Mouse (Mus musculus) lung, embryonic 16.5 days (tissue): ENCODE measurements at regions not wholly inside any gene's neighbourhood (a gene's known extent, or its start where the extent isn't known, plus 50 kb on each side); places are given as distances from the start of the nearest gene placed in this dataset.
A peak's percentile ranks its signal among the peaks of the same experiment; 100 is the strongest.

Experiments
- ATAC-seq: fragments of 200-750 bp; cut with Nextera tagmentation; 2 replicates; pipeline ENCODE4 v1.8.0; 2017; ENCODE audit warnings: low read depth, mild to moderate bottlenecking, moderate library complexity
- H3K27ac ChIP-seq: fragments of 300-500 bp; sonication (generic); 2 replicates; pipeline ENCODE4 v1.5.1; 2014; ENCODE audit warnings: mild to moderate bottlenecking, control low read depth, low read length
- H3K27me3 ChIP-seq: fragments of 300-500 bp; sonication (generic); 2 replicates; pipeline ENCODE4 v1.6.1; 2014; ENCODE audit warnings: low read depth, low read length, mixed read lengths; ENCODE audit not compliant: control insufficient read depth, insufficient read depth
- H3K36me3 ChIP-seq: fragments of 300-500 bp; sonication (generic); 2 replicates; pipeline ENCODE4 v1.6.1; 2014; ENCODE audit warnings: low read length; ENCODE audit not compliant: control insufficient read depth, insufficient read depth
- H3K4me1 ChIP-seq: fragments of 300-500 bp; sonication (generic); replicated peaks from 2 replicates; pipeline ENCODE4 v1.6.1; 2014; ENCODE audit warnings: low read length, mixed read lengths; ENCODE audit not compliant: control insufficient read depth, insufficient read depth
- H3K4me2 ChIP-seq: fragments of 300-500 bp; sonication (generic); 2 replicates; pipeline ENCODE4 v1.6.1; 2014; ENCODE audit warnings: low read depth, low read length, control low read depth
- H3K4me3 ChIP-seq: fragments of 300-500 bp; sonication (generic); 2 replicates; pipeline ENCODE4 v1.5.1; 2014; ENCODE audit warnings: mild to moderate bottlenecking, low read length, control low read depth
- H3K9ac ChIP-seq: fragments of 300-500 bp; sonication (generic); 2 replicates; pipeline ENCODE4 v1.6.1; 2014; ENCODE audit warnings: low read length, control low read depth
- H3K9me3 ChIP-seq: fragments of 300-500 bp; sonication (generic); 2 replicates; pipeline ENCODE4 v1.6.1; 2016; ENCODE audit warnings: low read length; ENCODE audit not compliant: control insufficient read depth
- WGBS: fragments of 180-500 bp; shearing (Covaris S2); extraction: QIAGEN DNeasy Blood & Tissue Kit; methylation state at CpG from one replicate; pipeline ENCODE4 v1.1.7; 2014; 5-methylcytosine and 5-hydroxymethylcytosine counted together

GRCm38 (mm10) chr3:42074532-42075287 is 332.3 kb downstream of the D3Ertd751e start:
- no peaks in the 10 kb centered on the region for H3K9me3 ChIP-seq
- 29% methylated on average over 11 of the region's 11 CpGs for WGBS
- H3K27ac ChIP-seq = no peak overlapping the region
- no peaks in the 10 kb centered on the region for H3K27me3 ChIP-seq
- H3K9ac ChIP-seq = no peak overlapping the region
- H3K36me3 ChIP-seq = no peaks in the 10 kb centered on the region
- H3K4me3 ChIP-seq = no peak overlapping the region
- H3K4me1 ChIP-seq = no peaks in the 10 kb centered on the region
- H3K4me2 ChIP-seq = peak overlapping the region; percentile 36; the same call in 1 of the 2 replicates
- ATAC-seq = no peak

GRCm38 (mm10) chr3:42110976-42111847 is 368.8 kb downstream of the D3Ertd751e start:
- H3K27ac ChIP-seq = no peak overlapping the region
- no peak overlapping the region for H3K9ac ChIP-seq
- ATAC-seq = peak; percentile 62; the same call in 1 of the 2 replicates
- H3K4me2 ChIP-seq = no peak overlapping the region
- no peaks in the 10 kb centered on the region for H3K4me1 ChIP-seq
- H3K36me3 ChIP-seq = no peaks in the 10 kb centered on the region
- WGBS = 36% methylated on average over 13 of the region's 13 CpGs
- no peak overlapping the region for H3K4me3 ChIP-seq
- no peaks in the 10 kb centered on the region for H3K27me3 ChIP-seq
- no peaks in the 10 kb centered on the region for H3K9me3 ChIP-seq

GRCm38 (mm10) chr3:42129821-42130560 is 387.6 kb downstream of the D3Ertd751e start:
- ATAC-seq = no peak
- Histone ChIP-seq H3K9me3 (no peaks in the 10 kb centered on the region), H3K36me3 (no peaks in the 10 kb centered on the region), H3K4me2 (no peak overlapping the region), H3K4me1 (no peaks in the 10 kb centered on the region), H3K4me3 (no peak overlapping the region), H3K27me3 (no peaks in the 10 kb centered on the region), H3K27ac (no peak overlapping the region), H3K9ac (no peak overlapping the region)
- WGBS = 87% methylated on average over 3 of the region's 3 CpGs

- Histone ChIP-seq H3K4me3 (no peak overlapping the region), H3K9ac (no peak overlapping the region), H3K4me1 (no peaks in the 10 kb centered on the region), H3K4me2 (no peak overlapping the region), H3K9me3 (no peaks in the 10 kb centered on the region), H3K27me3 (no peaks in the 10 kb centered on the region), H3K27ac (no peak overlapping the region), H3K36me3 (no peaks in the 10 kb centered on the region)
- no peak for ATAC-seq
- WGBS = 80% methylated on average over 1 of the region's 1 CpGs
These were observed 389.9 kb downstream of the D3Ertd751e start for GRCm38 (mm10) chr3:42132322-42132721.

DNA sequence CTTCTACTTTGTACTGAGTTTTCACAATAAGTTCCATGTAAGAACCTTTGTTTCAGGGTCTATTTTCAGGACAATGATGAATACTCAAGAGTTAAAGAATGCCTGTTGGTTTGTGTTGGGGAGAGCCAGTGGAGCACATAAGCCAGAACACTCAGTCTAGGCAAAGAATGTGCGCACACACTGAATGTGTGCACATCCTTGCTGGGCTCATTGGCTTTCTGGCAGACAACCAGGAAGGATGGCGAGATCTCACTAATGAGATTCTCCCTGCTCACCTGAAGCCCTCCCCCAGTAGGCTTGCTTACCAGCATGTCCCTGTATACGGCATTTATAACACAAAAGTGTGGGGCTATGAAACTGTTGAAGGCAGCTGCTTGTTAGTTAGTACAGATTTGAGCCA is 411.0 kb downstream of the D3Ertd751e start:
- Histone ChIP-seq H3K4me2 (no peak overlapping the region), H3K9me3 (no peaks in the 10 kb centered on the region), H3K4me3 (no peak overlapping the region), H3K27me3 (no peaks in the 10 kb centered on the region), H3K9ac (no peak overlapping the region), H3K4me1 (no peaks in the 10 kb centered on the region), H3K27ac (no peak overlapping the region), H3K36me3 (no peaks in the 10 kb centered on the region)
- no peak for ATAC-seq
- WGBS = 77% methylated on average over 3 of the region's 3 CpGs

- ATAC-seq = no peak
- no peak overlapping the region for H3K4me3 ChIP-seq
- no peak overlapping the region for H3K9ac ChIP-seq
- no peaks in the 10 kb centered on the region for H3K4me1 ChIP-seq
- no peak overlapping the region for H3K27ac ChIP-seq
- no peaks in the 10 kb centered on the region for H3K36me3 ChIP-seq
- no peaks in the 10 kb centered on the region for H3K9me3 ChIP-seq
- H3K27me3 ChIP-seq = no peaks in the 10 kb centered on the region
- 44% methylated on average over 4 of the region's 4 CpGs for WGBS
- no peak overlapping the region for H3K4me2 ChIP-seq
These were observed 412.5 kb downstream of the D3Ertd751e start for GRCm38 (mm10) chr3:42154909-42155308.

GRCm38 (mm10) chr3:42163666-42164065 is 421.3 kb downstream of the D3Ertd751e start:
- Histone ChIP-seq H3K4me2 (no peak overlapping the region), H3K4me3 (no peak overlapping the region), H3K36me3 (no peaks in the 10 kb centered on the region), H3K27me3 (no peaks in the 10 kb centered on the region), H3K4me1 (no peaks in the 10 kb centered on the region), H3K9me3 (no peaks in the 10 kb centered on the region), H3K9ac (no peak overlapping the region), H3K27ac (no peak overlapping the region)
- 74% methylated on average over 3 of the region's 3 CpGs for WGBS
- no peak for ATAC-seq

GRCm38 (mm10) chr3:42199206-42199605 is 456.8 kb downstream of the D3Ertd751e start:
- H3K4me2 ChIP-seq = no peak overlapping the region
- no peak for ATAC-seq

DNA sequence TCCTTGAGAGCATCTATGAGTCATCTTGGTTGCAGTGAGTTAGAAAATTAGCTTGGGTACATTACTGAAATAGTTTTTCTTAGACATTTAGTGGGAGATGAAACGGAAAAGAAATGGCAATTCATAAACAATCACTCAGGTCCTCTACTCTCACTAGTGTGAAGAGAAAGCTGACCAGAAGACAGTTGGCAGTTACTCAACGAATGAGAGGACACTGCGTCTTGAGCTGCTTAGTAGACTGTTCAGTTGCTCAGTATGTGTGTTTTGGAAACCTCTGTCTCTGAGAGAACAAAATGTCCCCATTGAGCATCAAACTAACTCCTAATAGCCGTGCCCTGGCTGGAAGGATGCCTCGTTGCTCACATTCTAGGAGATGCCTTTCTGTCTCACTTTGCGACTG is 459.0 kb downstream of the D3Ertd751e start:
- WGBS = 57% methylated on average over 6 of the region's 6 CpGs
- Histone ChIP-seq H3K4me1 (no peaks in the 10 kb centered on the region), H3K27ac (no peak overlapping the region), H3K4me2 (no peak overlapping the region), H3K9me3 (no peaks in the 10 kb centered on the region), H3K27me3 (no peaks in the 10 kb centered on the region), H3K36me3 (no peaks in the 10 kb centered on the region), H3K9ac (no peak overlapping the region), H3K4me3 (no peak overlapping the region)
- no peak for ATAC-seq

More at GRCm38 (mm10) chr3:42199206-42199605, 456.8 kb downstream of the D3Ertd751e start:
- 47% methylated on average over 1 of the region's 1 CpGs for WGBS
- Histone ChIP-seq H3K27me3 (no peaks in the 10 kb centered on the region), H3K9ac (no peak overlapping the region), H3K4me3 (no peak overlapping the region), H3K4me1 (no peaks in the 10 kb centered on the region), H3K9me3 (no peaks in the 10 kb centered on the region), H3K36me3 (no peaks in the 10 kb centered on the region), H3K27ac (no peak overlapping the region)
